Mouse (Mus musculus): ENCODE measurements around the gene Gm38392.

The Gm38392 gene

DNA sequence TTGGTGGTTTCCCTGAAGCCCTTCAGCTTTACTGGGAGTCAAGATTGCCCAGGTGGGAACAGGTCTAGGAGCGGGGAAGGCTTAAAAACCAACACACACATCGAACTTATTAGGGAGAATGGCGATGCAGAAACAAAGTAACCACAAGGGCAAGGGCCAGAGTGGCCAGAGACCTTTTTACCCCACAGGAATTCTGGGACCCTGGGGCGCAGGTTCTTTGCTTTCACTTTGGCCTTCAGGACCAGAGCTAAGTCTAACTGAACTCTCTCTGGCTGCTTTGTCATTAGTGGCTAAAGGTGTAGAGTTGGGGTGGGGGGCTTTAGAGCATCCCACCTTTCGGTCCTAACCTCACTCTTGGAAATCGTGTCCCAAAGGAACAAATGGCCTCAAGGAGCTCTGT lies 70.9 kb downstream of the Gm38392 start:
- DNase-seq (ENCODE audit: low spot score in 2 of 2), result no peak

DNA sequence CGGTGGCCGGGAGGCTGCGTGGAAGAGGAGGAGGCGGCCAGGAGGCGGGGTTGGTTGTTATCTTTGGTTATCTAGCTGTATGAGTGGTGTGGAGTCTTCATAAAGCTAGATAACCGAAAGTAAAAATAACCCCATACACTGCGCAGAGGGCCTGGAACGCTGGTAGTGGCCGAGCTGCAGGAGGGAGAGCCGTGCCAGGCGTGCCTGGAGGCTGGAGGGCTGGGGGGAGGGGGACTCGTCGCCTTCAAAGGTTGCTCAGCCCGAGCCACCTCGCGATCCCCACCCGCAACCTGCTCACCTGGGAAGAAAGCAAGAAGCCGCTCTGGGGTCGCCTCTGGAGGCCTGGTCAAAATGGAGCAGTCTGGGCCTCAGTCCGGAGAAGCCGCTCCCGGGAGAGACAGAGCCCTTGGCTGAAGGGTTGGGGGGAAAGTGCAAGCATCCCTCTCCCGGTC lies 71.4 kb downstream of the Gm38392 start:
- DNase-seq (ENCODE audit: low spot score in 2 of 2), result no peak

GRCm38 (mm10) chr3:88214971-88215552 lies 71.9 kb downstream of the Gm38392 start:
- DNase-seq (ENCODE audit: low spot score in 2 of 2), result no peak

GRCm38 (mm10) chr3:88214197-88214938 lies 72.6 kb downstream of the Gm38392 start:
- no peak for DNase-seq (ENCODE audit: low spot score in 2 of 2)

DNA sequence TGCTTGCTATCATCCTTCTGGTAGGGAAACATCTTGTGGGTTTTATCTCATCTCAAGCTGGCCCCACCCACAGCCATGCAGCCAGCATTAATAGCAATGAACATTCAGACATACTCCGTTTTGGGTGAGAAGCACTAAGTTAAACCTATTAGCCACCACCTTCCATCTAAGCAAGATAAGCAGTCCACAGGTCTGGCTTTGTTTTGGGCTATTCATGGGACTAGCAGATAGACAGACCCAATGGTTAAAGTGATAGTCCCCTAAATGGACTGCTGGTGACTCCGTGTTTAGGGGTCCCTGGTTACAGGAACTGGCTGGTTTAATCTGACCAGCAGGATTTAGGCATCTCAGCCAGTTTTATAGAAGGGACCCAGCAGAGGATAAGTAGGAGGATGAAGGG lies 74.0 kb downstream of the Gm38392 start:
- DNase-seq (ENCODE audit: low spot score in 2 of 2), result no peak

- no peak for DNase-seq (ENCODE audit: low spot score in 2 of 2)
These were observed 74.7 kb downstream of the Gm38392 start for GRCm38 (mm10) chr3:88212356-88212755.

DNA sequence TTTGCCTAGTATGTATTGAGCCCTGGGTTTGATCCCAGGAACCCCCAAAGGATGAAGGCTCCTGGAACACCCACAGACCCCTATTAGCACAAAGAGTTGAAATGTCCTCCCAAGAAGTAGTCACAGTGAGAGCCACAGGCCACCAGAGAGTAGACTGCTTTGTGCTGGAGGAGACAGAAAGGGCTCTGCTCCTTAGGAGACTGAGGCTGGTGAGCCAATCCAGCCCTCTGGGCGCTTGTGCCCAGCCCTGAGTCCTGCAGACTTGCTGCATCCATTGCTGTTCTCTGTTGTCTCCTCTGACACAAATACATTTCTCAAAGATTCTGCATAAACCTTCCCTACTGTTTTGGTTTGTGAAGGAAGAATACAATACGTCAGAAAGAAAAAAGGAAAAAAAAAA lies 76.1 kb downstream of the Gm38392 start:
- DNase-seq (ENCODE audit: low spot score in 2 of 2), result no peak

- no peak for DNase-seq (ENCODE audit: low spot score in 2 of 2)
These were observed 76.9 kb downstream of the Gm38392 start for GRCm38 (mm10) chr3:88210121-88210520.

GRCm38 (mm10) chr3:88209306-88209705 lies 77.7 kb downstream of the Gm38392 start:
- no peak for DNase-seq (ENCODE audit: low spot score in 2 of 2)

DNA sequence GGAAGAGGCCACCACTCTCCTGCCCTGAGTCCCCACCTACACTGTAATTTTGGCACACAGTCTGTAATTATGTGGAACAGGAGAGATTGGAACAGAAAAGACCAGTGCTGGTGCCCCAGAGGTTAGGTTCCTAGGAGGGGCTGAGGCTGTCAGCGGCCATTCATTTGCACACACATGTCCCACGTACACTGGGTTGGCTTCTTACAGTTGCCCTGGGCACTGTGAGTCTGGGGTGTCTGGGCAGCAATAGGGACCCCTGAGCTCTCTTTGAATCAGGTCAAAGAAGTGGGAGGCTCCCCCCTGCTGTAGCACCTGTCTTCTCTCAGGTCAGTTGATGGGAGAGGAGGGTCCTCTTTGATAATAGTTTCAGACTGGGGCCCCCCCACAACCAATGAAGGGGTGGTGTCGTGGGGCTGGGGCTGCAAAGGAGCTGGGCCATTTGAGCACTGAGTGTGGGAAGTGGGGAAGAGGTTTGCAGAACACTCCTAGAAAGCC lies 78.7 kb downstream of the Gm38392 start:
- DNase-seq (ENCODE audit: low spot score in 2 of 2), result no peak

DNA sequence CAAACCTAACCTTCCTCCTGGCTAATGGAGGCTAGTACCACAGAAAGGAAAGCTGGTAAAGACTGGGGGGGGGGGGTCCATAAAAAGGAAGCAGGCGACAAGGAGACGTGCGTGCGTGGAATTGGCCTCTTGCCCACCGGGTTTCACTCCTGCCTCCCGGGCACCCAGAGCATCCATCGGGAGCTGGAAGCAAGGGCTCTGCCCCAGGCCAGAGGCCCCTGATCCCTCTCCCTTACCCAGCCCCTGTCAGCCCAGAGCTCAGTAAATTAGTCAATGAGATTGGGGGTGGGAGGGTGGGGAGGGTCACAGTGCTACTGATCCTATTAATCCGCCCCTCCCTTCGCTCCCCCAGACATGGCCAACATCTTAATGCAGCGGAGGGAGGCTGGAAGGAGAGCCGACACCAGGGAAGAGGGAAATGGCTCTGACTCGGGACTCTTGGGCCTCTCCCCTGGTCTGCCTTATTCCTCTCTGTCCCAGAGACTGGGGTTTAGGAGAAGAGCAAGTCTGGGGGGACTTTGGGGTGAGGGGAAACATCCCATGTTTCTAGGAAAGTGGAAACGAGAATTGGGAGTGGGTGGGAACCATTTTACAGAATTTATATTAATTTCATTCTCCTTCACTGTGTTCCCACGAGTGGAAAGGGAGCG lies 79.4 kb downstream of the Gm38392 start:
- no peak for DNase-seq (ENCODE audit: low spot score in 2 of 2)

GRCm38 (mm10) chr3:88206901-88207371 lies 80.1 kb downstream of the Gm38392 start:
- no peak for DNase-seq (ENCODE audit: low spot score in 2 of 2)

DNA sequence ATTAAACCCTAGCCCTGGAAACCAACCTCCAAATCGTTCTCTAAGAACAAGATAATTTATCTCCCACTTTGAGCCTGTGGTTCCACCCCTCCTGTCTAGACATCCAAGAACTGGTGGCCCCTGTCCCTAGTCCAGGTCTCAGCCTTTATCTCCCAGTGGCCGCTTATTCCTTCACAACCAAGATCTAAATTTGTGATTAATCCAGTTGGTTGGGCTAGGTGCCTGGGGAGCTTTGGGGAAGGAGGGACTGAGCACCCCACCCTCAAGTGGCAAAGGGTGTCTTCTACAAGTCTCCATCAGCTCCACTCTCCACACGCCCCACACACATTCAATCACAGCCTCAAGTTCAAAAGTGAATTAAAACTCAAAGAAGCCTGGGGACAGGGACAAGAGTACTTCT lies 80.5 kb downstream of the Gm38392 start:
- DNase-seq (ENCODE audit: low spot score in 2 of 2), result no peak

- no peak for DNase-seq (ENCODE audit: low spot score in 2 of 2)
These were observed 81.2 kb downstream of the Gm38392 start for GRCm38 (mm10) chr3:88205563-88206491.

DNA sequence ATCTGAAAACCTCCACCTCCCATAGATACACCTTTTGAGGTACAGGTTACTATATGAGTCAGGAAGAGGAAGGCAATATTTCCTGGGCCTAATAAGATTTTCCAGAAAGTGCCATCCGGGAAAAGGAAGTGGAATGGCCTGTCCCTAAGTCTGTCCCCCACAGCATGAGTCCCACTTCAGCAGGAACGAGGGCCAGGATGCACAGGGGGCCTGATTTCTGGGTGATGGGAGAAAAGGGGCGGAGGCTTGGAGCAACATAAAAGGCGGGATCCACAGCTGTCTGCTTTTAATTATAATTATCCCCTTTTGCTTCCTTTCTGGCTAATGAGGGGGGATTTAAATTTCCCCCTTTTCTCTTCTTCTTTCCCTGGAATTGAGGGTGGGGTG lies 81.8 kb downstream of the Gm38392 start:
- no peak for DNase-seq (ENCODE audit: low spot score in 2 of 2)

GRCm38 (mm10) chr3:88204751-88205150 lies 82.3 kb downstream of the Gm38392 start:
- no peak for DNase-seq (ENCODE audit: low spot score in 2 of 2)

DNA sequence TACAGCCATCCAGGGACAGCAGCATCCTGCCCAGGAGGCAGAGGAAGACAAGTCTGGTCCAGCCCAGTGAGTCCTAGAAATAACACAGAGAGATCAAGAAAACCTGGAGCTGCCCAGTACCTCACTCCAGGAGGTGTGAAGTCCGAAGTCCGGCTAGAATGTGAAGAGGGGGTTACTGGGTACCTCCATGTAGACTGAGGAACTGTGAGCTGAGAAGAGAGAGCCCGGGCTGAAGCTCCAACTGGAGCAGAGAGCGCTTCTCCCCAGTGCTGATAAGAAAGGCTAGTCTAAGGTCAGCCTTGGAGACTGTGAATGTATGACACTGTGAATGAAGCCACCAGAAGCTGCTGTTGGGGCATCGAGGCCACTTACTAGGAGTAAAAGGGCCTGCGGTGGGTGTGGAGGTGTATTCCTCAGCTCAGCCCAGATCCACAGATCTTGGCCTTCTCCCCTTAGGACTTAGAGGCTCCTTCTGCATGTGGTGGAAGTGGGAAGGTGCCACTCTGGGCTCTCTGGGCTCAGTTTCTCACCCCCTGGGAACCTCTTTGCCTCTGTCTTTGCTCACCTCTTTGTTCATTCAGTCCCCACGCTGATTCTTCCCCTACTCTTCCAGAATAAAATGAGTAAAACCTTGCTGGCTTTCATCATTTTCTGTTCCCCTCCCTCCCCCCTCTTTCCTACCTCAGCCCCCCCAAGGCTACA lies 82.9 kb downstream of the Gm38392 start:
- no peak for DNase-seq (ENCODE audit: low spot score in 2 of 2)

GRCm38 (mm10) chr3:88203456-88203855 lies 83.6 kb downstream of the Gm38392 start:
- DNase-seq (ENCODE audit: low spot score in 2 of 2), result no peak

GRCm38 (mm10) chr3:88202986-88203385 lies 84.0 kb downstream of the Gm38392 start:
- no peak for DNase-seq (ENCODE audit: low spot score in 2 of 2)

DNA sequence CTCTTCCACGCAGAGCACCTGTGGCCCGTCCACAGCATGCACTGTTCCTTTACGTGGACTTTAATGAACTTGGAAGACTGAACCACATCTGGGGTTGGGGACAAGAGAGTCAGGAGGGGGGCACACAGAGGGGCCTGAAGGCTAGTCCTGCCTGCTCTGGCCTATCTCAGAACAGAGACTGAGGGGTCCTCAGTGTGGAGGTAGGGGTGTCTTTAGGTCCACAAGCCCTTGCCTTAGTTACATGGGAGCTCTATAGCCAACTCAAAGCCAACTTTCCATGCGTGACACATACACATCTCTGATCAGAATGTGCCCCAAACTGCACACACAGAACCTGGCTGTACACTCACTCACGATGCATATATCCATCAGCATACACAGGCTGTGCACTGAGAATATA lies 85.4 kb downstream of the Gm38392 start:
- DNase-seq (ENCODE audit: low spot score in 2 of 2), result no peak

- no peak for DNase-seq (ENCODE audit: low spot score in 2 of 2)
These were observed 86.1 kb downstream of the Gm38392 start for GRCm38 (mm10) chr3:88200972-88201330.
